Mouse (Mus musculus) T-cell, adult 66 days (primary cell): ENCODE results near the gene Lypd8. TPM values are rescaled to one million over a fixed set of nuclear protein-coding genes. Genes with fewer than 3 reads are reported as not detected.

Experiments used
- total RNA-seq, 2 experiments: library from RNA; stranded (reverse); gene quantifications; 3 replicates in 1 of 2; 4 replicates in 1 of 2; pipeline ENCODE4 v1.2.4; 2023

Lypd8 gene
- not detected for total RNA-seq

DNA sequence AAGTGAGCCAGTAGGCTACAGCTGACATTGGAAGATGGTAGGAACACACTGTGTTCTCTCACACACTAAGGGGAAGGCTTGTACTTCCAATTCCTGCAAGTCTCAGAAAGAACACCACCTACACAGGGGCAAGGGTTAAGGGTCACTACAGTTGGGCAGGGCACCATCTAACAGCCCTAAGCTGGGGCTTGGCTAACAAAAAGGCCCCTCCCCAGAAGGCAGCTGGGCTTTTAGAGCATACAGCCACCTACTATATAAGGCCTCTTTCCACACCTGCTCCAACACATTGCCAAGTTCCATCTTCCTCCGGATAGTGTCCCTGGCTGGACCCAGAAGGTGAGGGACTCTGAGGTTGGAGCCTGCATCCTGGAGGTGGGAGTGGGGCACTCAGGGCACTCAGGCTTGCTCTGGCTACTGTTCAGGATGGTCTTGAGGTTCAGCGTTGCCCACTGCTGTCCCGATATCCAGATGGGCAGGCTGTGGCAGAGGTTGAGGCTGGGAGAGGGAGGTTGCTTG, at the start of gene Lypd8:
Gene Lypd8, plus strand, starts transcription at position 281 of the 516 bp plus-strand sequence.

DNA sequence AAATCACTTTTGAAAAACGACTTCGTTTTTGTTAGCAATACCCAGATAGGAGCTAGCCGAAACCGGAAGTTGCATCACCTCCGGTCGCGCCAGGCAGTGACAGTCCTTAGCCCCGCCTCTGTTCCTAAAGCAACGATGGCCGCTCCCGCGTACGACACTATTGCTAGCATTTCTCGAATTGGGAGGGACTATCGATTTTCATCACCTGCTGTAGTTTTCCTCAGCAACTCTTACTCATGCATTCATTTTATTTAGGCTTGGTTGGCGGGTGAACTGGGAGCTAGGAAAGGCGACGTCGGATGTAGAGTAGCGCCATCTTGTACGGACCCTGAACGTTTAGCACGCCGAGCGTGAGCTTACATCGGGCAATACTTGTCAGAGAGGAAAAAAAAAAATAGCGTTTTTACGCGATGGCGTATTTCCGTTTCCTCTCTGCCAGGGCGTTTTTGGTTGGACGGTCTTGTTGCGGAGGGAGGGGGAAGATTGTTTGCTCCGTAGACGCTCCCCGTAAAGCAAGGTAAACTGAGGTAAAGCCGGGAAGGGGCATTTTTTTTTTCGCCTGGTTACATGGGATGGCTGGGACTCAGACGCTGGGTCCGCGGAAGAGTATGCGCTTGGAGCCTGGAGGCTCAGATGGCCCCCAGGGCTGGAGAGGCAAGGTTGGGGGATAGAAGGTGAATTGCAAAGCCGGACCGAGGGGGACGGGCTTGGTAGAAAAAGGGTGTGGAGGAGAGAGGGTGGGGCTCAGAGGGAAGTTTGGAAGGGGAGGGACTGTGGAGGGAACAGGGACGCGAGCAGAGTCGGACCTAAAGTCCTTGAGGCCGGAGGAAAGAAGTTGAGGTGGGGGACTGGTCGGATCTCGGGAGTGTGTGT, 48.3 kb upstream of the Lypd8 start, which contains the start of the genes Zfp672 and Sh3bp5l:
Gene Zfp672, minus strand, starts transcription at position 64 of the 873 bp plus-strand sequence.
Gene Sh3bp5l, plus strand, starts transcription at position 449 of the 873 bp plus-strand sequence.

DNA sequence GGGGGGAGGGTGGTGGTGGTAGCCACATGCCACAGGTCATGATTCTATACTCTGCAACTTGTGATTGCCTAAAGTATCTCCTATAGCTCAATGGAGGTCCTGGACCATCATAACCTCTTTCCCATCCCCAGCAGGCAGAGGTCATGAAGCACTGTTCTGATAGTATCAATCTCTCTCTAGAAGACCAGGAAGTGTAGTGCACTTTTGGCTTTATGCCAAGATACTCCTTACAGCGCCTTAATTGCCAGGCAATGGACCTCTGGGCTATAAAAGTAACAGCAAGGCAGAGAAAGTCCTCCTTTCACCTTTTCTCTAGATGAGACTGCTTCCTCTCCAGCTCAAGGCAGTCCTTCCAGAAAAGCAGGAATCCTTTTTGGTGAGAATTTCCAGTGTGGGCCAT, 42.0 kb downstream of the Lypd8 start, which contains the start of gene 1810065E05Rik:
Gene 1810065E05Rik, plus strand, starts transcription at position 297 of the 400 bp plus-strand sequence.

DNA sequence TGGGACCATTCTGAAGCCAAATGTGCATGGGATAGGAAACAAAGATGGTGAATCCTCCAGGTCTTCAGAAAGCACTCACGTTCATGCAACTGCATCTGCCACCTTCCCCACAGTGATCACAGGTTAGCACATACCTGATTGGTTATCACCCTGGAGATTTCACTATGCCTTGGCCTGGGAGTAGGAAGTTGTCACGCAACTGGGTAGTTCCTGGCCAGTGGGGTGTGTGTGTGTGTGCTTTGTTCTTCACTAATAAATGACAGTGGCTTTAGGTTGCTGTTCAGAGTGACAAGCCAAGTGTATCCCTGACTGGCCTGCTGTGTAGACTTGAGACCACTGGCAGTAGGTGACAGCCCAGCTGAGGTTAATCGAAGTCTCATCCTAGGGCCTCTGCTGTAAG, 53.4 kb downstream of the Lypd8 start, which contains the start of gene Gm12253:
Gene Gm12253, plus strand, starts transcription at position 301 of the 400 bp plus-strand sequence.

Other genes starting within 250 kb of the Lypd8 start
- gene Gemin5, start 210.5 kb upstream of the Lypd8 start, total RNA-seq: 10 to 100 TPM; 19.7 to 23.0 TPM
- 10 to 100 TPM; 25.8 to 27.0 TPM for gene Mrpl22, start 207.4 kb upstream of the Lypd8 start, total RNA-seq
- gene Igtp, start 179.5 kb upstream of the Lypd8 start, total RNA-seq: 100 to 1,000 TPM in 1 of 2 experiments, 10 to 100 TPM in 1; 92.1 to 120 TPM
- 10 to 100 TPM; 23.2 to 28.0 TPM for gene Irgm2, start 179.4 kb upstream of the Lypd8 start, total RNA-seq
- not detected for gene 4930438A08Rik, start 104.2 kb upstream of the Lypd8 start, total RNA-seq
- 10 to 100 TPM; 30.4 to 32.7 TPM for gene Zfp692, start 72.0 kb upstream of the Lypd8 start, total RNA-seq
- 10 to 100 TPM; 37.8 to 39.5 TPM for gene Zfp672, start 48.7 kb upstream of the Lypd8 start, total RNA-seq
- gene Sh3bp5l, start 48.3 kb upstream of the Lypd8 start, total RNA-seq: 10 to 100 TPM; 29.4 to 38.2 TPM
- not detected for gene 1810065E05Rik, start 42.1 kb downstream of the Lypd8 start, total RNA-seq
- not detected for gene Gm12253, start 53.5 kb downstream of the Lypd8 start, total RNA-seq
- gene Lypd9, start 73.9 kb downstream of the Lypd8 start, total RNA-seq: not detected
- not detected for gene Olfr30, start 83.2 kb downstream of the Lypd8 start, total RNA-seq
- not detected for gene Olfr332, start 113.5 kb downstream of the Lypd8 start, total RNA-seq
- gene Olfr331, start 123.5 kb downstream of the Lypd8 start, total RNA-seq: not detected
- gene Olfr330, start 155.8 kb downstream of the Lypd8 start, total RNA-seq: not detected
- gene Olfr329-ps, start 167.4 kb downstream of the Lypd8 start, total RNA-seq: not detected
- under 1 TPM; 0.20 to 0.53 TPM for gene Olfr328, start 176.6 kb downstream of the Lypd8 start, total RNA-seq
- not detected for gene Olfr224, start 191.5 kb downstream of the Lypd8 start, total RNA-seq
- gene Olfr325, start 198.7 kb downstream of the Lypd8 start, total RNA-seq: not detected
- not detected for gene Olfr324, start 216.1 kb downstream of the Lypd8 start, total RNA-seq
- not detected for gene 2210407C18Rik, start 237.0 kb downstream of the Lypd8 start, total RNA-seq